Mouse (Mus musculus) hindbrain, embryonic 14.5 days (tissue): Measurements from ENCODE around the gene Cabp4. TPM values are rescaled to one million over a fixed set of nuclear protein-coding genes. Genes with fewer than 3 reads are reported as not detected.

ENCODE experiments used
- ATAC-seq: fragments of 200-750 bp; cut with Nextera tagmentation; 2 replicates; pipeline ENCODE4 v1.8.0; 2017; ENCODE audit warnings: moderate number of reproducible peaks, mild to moderate bottlenecking, moderate TSS enrichment, moderate library complexity; ENCODE audit not compliant: low FRiP score
- DNase-seq: peaks from one replicate; pipeline ENCODE4 v3.0.0-alpha.2; 2015; ENCODE audit warnings: low spot score
- H3K27ac ChIP-seq: fragments of 300-500 bp; sonication (generic); 2 replicates; pipeline ENCODE4 v1.5.1; 2014; ENCODE audit warnings: mild to moderate bottlenecking, moderate library complexity
- H3K27me3 ChIP-seq: fragments of 300-500 bp; sonication (generic); 2 replicates; pipeline ENCODE4 v1.6.1; 2014; ENCODE audit warnings: mild to moderate bottlenecking, low read length, mixed read lengths; ENCODE audit not compliant: control insufficient read depth, insufficient read depth
- H3K36me3 ChIP-seq: fragments of 300-500 bp; sonication (generic); replicated peaks from 2 replicates; pipeline ENCODE4 v1.6.1; 2014; ENCODE audit not compliant: control insufficient read depth, insufficient read depth
- H3K4me1 ChIP-seq: fragments of 300-500 bp; sonication (generic); replicated peaks from 2 replicates; pipeline ENCODE4 v1.6.1; 2014; ENCODE audit warnings: antibody characterized with exemption, low read length, mixed read lengths; ENCODE audit not compliant: control insufficient read depth, insufficient read depth
- H3K4me2 ChIP-seq: fragments of 300-500 bp; sonication (generic); replicated peaks from 2 replicates; pipeline ENCODE4 v1.6.1; 2014; ENCODE audit warnings: mild to moderate bottlenecking, moderate library complexity
- H3K4me3 ChIP-seq: fragments of 300-500 bp; sonication (generic); replicated peaks from 2 replicates; pipeline ENCODE4 v1.5.1; 2014; ENCODE audit warnings: mild to moderate bottlenecking, low read length
- H3K9ac ChIP-seq: fragments of 300-500 bp; sonication (generic); 2 replicates; pipeline ENCODE4 v1.6.1; 2014
- H3K9me3 ChIP-seq: fragments of 300-500 bp; sonication (generic); 2 replicates; pipeline ENCODE4 v1.6.1; 2016; ENCODE audit warnings: low read length; ENCODE audit not compliant: control insufficient read depth
- WGBS: fragments of 180-500 bp; shearing (Covaris S2); extraction: QIAGEN DNeasy Blood & Tissue Kit; methylation state at CpG from one replicate; pipeline ENCODE4 v1.1.7; 2014; 5-methylcytosine and 5-hydroxymethylcytosine counted together
- polyA plus RNA-seq: library from polyadenylated mRNA; unstranded; fragments of >200 nt; fragmentation: Nextera tagmentation; extraction: Ambion mirVana; gene quantifications from 2 replicates; pipeline ENCODE4 v1.2.1, GENCODE M21; 2014

The Cabp4 gene
- polyA plus RNA-seq, 1 experiment from 2014 or later = 0.11 TPM

DNA sequence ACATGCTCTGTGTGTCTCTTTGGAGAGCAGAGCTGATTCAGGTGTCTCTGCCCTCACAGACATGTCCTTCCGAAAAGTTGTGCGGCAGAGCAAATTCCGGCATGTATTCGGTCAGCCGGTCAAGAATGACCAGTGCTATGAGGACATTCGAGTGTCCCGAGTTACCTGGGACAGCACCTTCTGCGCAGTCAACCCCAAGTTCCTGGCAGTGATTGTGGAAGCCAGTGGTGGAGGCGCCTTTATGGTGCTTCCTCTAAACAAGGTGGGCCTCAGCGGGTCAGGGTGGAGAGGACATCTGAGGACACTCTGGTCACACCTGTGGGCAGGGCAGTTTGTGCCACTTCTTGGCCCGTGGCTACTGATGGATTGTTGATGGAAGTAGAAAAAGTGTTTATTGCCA, 5.5 kb upstream of the Cabp4 start:
- peak overlapping the region; percentile 75 for H3K4me2 ChIP-seq
- H3K27me3 ChIP-seq = no peaks in the 10 kb centered on the region
- ATAC-seq = no peak
- DNase-seq = no peak
- no peak overlapping the region for H3K27ac ChIP-seq
- H3K9ac ChIP-seq = peak overlapping the region; percentile 87
- peaks cover 31% of the 10 kb centered on the region for H3K36me3 ChIP-seq
- H3K9me3 ChIP-seq = no peaks in the 10 kb centered on the region
- peak overlapping the region; percentile 80 for H3K4me3 ChIP-seq
- 89% methylated on average over 11 of the region's 11 CpGs for WGBS
- peaks cover 14% of the 10 kb centered on the region for H3K4me1 ChIP-seq

DNA sequence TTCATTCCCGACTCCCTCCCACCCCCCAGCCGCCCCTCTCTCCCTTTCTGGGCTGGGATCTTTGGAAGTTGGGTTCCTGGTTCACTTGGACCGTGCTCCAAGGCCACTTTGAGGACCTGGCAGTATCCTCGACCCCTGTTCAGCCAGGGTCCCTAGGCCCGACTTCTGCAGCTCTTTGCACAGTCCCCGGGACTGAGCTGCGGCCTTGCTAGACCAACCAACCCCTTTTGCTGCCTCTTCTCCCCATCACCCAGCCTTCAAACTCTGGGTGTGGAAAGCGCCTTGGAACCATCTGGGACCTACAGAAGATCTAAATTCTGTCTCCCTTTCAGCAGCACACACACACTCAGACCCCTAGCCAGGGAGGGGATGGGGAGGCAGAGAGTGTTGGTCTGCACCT, 5.0 kb upstream of the Cabp4 start:
- 2% methylated on average over 8 of the region's 8 CpGs for WGBS
- no peaks in the 10 kb centered on the region for H3K27me3 ChIP-seq
- ATAC-seq = no peak
- peak overlapping the region; percentile 87 for H3K9ac ChIP-seq
- no peaks in the 10 kb centered on the region for H3K9me3 ChIP-seq
- H3K27ac ChIP-seq = peak overlapping the region; percentile 61
- peaks cover 14% of the 10 kb centered on the region for H3K4me1 ChIP-seq
- H3K4me3 ChIP-seq = peak overlapping the region; percentile 80
- peak overlapping the region; percentile 75 for H3K4me2 ChIP-seq
- H3K36me3 ChIP-seq = peaks cover 28% of the 10 kb centered on the region
- DNase-seq = no peak

DNA sequence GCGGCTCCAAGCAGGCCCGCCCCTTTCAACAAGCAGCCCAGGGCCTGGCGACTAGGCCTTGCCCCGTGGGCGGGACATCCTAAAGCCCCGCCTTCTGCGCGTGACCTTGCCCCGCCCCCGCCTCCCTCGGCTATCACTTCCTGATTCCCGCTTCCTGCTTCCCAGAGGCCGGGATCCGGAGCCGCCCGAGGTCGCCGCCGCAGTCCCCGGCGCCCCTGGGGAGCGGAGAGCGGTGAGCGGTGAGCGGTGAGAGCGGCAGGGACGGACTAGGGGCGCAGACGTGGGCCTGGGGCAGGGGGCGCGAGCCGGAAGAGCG, 4.6 kb upstream of the Cabp4 start, which contains the start of gene Coro1b:
Gene Coro1b (plus strand): TSS at position 129 of the 316 bp plus-strand sequence.
- peak within 1 kb of the TSS; percentile 61 for H3K27ac ChIP-seq
- no peaks in the 10 kb centered on the region for H3K9me3 ChIP-seq
- H3K4me3 ChIP-seq = peak within 1 kb of the TSS; percentile 80
- DNase-seq (peak; percentile 90), ATAC-seq (peak; percentile 92)
- H3K36me3 ChIP-seq = peaks cover 24% of the 10 kb centered on the region
- WGBS = under 1% methylated on average over 30 of the region's 33 CpGs
- H3K4me1 ChIP-seq = peaks cover 14% of the 10 kb centered on the region
- H3K9ac ChIP-seq = peak within 1 kb of the TSS; percentile 87
- H3K4me2 ChIP-seq = peak within 1 kb of the TSS; percentile 75
- no peaks in the 10 kb centered on the region for H3K27me3 ChIP-seq

GRCm38 (mm10) chr19:4147782-4148490, 4.1 kb upstream of the Cabp4 start:
- DNase-seq (no peak), ATAC-seq (peak; percentile 19)
- Histone ChIP-seq H3K27me3 (no peaks in the 10 kb centered on the region), H3K4me3 (peak overlapping the region; percentile 80), H3K27ac (peak overlapping the region; percentile 61; the same call in 1 of the 2 replicates), H3K36me3 (peaks cover 20% of the 10 kb centered on the region), H3K9me3 (no peaks in the 10 kb centered on the region), H3K4me1 (peaks cover 14% of the 10 kb centered on the region), H3K9ac (peak overlapping the region; percentile 87), H3K4me2 (peak overlapping the region; percentile 75)
- 33% methylated on average over 9 of the region's 9 CpGs for WGBS

DNA sequence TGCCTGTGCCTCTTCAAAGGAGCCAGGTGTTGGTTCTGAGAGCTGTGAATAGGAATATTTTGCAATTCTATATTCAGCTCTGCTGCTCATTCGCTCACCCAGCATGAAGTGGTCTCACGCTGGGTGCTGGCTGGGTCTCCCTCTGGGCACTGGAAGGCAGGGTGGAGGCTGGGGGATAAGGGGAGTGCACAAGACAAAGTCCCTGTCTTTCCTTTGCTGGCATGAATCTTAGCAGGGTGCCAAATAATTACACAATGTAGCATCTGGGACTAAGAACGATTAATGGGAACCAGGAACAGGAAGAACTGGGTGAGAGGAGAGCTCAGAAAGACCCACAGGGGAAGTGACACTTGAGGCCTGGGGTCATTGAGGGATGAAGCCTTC, 3.2 kb upstream of the Cabp4 start:
- H3K36me3 ChIP-seq = peaks cover 11% of the 10 kb centered on the region
- 50% methylated on average over 3 of the region's 3 CpGs for whole genome bisulfite sequencing
- no peak overlapping the region for H3K4me2 ChIP-seq
- no peaks in the 10 kb centered on the region for H3K27me3 ChIP-seq
- H3K9ac ChIP-seq = no peak overlapping the region
- ATAC-seq = no peak
- no peak overlapping the region for H3K4me3 ChIP-seq
- H3K4me1 ChIP-seq = peaks cover 14% of the 10 kb centered on the region
- H3K9me3 ChIP-seq = no peaks in the 10 kb centered on the region
- no peak overlapping the region for H3K27ac ChIP-seq
- no peak for DNase-seq

GRCm38 (mm10) chr19:4146366-4147021, 2.7 kb upstream of the Cabp4 start:
- no peaks in the 10 kb centered on the region for H3K9me3 ChIP-seq
- peaks cover 14% of the 10 kb centered on the region for H3K4me1 ChIP-seq
- H3K36me3 ChIP-seq = peaks cover 8% of the 10 kb centered on the region
- H3K4me3 ChIP-seq = no peak overlapping the region
- no peak overlapping the region for H3K9ac ChIP-seq
- DNase-seq = no peak
- 65% methylated on average over 12 of the region's 12 CpGs for WGBS
- H3K27me3 ChIP-seq = no peaks in the 10 kb centered on the region
- H3K27ac ChIP-seq = no peak overlapping the region
- H3K4me2 ChIP-seq = no peak overlapping the region
- no peak for ATAC-seq

DNA sequence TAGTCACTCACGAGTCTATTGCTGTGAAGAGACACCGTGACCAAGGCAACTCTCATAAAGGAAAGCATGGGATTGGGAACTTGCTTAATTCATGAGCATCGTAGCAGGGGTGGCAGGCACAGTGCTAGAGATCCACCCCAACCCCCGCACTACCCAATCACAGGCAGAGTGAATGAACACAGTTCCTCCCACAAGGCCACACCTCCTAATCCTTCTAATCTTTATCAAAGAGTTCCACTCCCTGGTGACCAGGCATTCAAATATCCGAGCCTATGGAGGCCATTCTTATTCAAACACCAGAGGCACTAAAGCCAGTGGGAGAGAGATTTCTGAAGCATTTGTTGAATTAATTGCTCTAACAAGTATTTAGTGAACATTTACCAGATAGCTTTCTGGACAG, 2.1 kb upstream of the Cabp4 start:
- peaks cover 14% of the 10 kb centered on the region for H3K4me1 ChIP-seq
- no peak overlapping the region for H3K9ac ChIP-seq
- H3K27me3 ChIP-seq = no peaks in the 10 kb centered on the region
- no peak for DNase-seq
- no peak for ATAC-seq
- H3K27ac ChIP-seq = no peak overlapping the region
- no peaks in the 10 kb centered on the region for H3K9me3 ChIP-seq
- H3K36me3 ChIP-seq = peaks cover 2% of the 10 kb centered on the region
- WGBS = 89% methylated on average over 5 of the region's 5 CpGs
- H3K4me3 ChIP-seq = no peak overlapping the region
- H3K4me2 ChIP-seq = no peak overlapping the region

DNA sequence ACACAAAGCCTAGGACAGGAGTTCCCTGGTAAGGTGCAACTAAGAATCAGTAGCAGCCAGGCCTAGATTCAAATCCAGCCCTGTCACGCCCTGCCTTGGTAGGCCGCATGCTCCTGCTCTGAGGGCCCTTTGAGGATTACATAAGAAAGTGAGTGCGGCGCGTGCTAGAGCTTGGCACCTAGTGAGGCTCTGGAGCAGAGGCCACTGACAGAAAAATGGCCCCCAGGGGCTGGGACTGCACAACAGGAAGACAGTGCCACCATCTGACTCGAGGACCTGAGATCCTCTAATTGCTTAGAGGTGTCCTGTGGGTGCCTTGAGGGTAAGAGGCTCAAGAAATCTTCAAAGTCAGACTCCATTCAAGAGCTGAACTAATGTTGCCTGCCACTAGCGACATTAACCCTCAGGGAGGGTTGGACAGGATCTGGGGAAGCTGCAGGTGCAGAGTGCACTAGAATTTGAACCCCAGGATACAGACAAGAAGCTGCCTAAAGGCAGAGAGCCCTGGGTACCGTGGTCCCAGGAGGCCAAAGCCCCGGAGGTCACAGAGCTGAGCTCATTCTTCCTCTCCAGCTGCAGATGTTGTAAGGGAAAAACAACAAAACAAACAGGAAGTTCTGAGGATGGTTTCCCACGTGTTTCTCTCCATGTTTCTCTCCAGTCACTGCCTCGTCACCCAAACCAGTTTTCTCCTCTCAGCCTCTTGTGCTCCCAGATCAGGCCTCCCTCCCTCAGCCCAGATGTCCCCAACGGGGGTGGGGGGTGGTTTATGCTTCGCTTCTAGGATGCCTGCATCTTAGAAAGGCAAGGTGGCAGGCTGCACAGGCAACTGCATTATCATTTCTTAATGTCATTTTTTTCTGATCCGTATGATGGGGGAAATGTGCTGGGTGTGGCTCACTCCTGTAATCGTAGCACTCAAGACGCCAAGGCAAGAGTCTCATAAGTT, 991 bp upstream of the Cabp4 start:
- 84% methylated on average over 16 of the region's 16 CpGs for WGBS
- Histone ChIP-seq H3K9ac (no peak overlapping the region), H3K9me3 (no peaks in the 10 kb centered on the region), H3K27ac (no peak overlapping the region), H3K4me3 (no peak overlapping the region), H3K4me2 (no peak overlapping the region), H3K27me3 (no peaks in the 10 kb centered on the region), H3K4me1 (peaks cover 14% of the 10 kb centered on the region), H3K36me3 (no peaks in the 10 kb centered on the region)
- no peak for DNase-seq
- no peak for ATAC-seq
